Mouse (Mus musculus) lung, postnatal 0 days (tissue): Measurements from ENCODE around the gene Psmd11. TPM values are rescaled to one million over a fixed set of nuclear protein-coding genes. Genes with fewer than 3 reads are reported as not detected.

ENCODE experiments used
- ATAC-seq: fragments of 200-750 bp; cut with Nextera tagmentation; 2 replicates; pipeline ENCODE4 v1.8.0; 2017; ENCODE audit warnings: moderate library complexity
- DNase-seq: peaks from one replicate; pipeline ENCODE4 v3.0.0-alpha.2; 2016; ENCODE audit warnings: low spot score
- H3K27ac ChIP-seq: fragments of 300-500 bp; sonication (generic); 2 replicates; pipeline ENCODE4 v1.5.1; 2014; ENCODE audit warnings: antibody characterized with exemption, mild to moderate bottlenecking, low read length, mixed read lengths
- H3K27me3 ChIP-seq: fragments of 300-500 bp; sonication (generic); replicated peaks from 2 replicates; pipeline ENCODE4 v1.6.1; 2014; ENCODE audit warnings: low read length, mixed read lengths; ENCODE audit not compliant: insufficient read depth
- H3K36me3 ChIP-seq: fragments of 300-500 bp; sonication (generic); 2 replicates; pipeline ENCODE4 v1.6.1; 2014; ENCODE audit warnings: low read length, mixed read lengths; ENCODE audit not compliant: insufficient read depth
- H3K4me1 ChIP-seq: fragments of 300-500 bp; sonication (generic); 2 replicates; pipeline ENCODE4 v1.6.1; 2014; ENCODE audit warnings: antibody characterized with exemption, low read depth, low read length, mixed read lengths; ENCODE audit not compliant: insufficient read depth
- H3K4me2 ChIP-seq: fragments of 300-500 bp; sonication (generic); replicated peaks from 2 replicates; pipeline ENCODE4 v1.6.1; 2014; ENCODE audit warnings: low read depth, mild to moderate bottlenecking, low read length, moderate library complexity, mixed read lengths
- H3K4me3 ChIP-seq: fragments of 300-500 bp; sonication (generic); 2 replicates; pipeline ENCODE4 v1.5.1; 2014; ENCODE audit warnings: low read depth, low read length
- H3K9ac ChIP-seq: fragments of 300-500 bp; sonication (generic); replicated peaks from 2 replicates; pipeline ENCODE4 v1.6.1; 2014; ENCODE audit warnings: low read depth, mild to moderate bottlenecking
- H3K9me3 ChIP-seq: fragments of 300-500 bp; sonication (generic); 2 replicates; pipeline ENCODE4 v1.6.1; 2016; ENCODE audit warnings: low read length, mixed read lengths
- CTCF ChIP-seq: IDR thresholded peaks from 2 replicates; pipeline ENCODE4 v1.5.1; 2016; ENCODE audit warnings: antibody characterized with exemption, mild to moderate bottlenecking
- EP300 ChIP-seq: IDR thresholded peaks from 2 replicates; pipeline ENCODE4 v1.6.1; 2016; ENCODE audit warnings: antibody characterized with exemption, mild to moderate bottlenecking, control low read depth
- WGBS: fragments of 180-500 bp; shearing (Covaris S2); extraction: QIAGEN DNeasy Blood & Tissue Kit; methylation state at CpG from one replicate; pipeline ENCODE4 v1.1.7; 2014; 5-methylcytosine and 5-hydroxymethylcytosine counted together
- polyA plus RNA-seq: library from polyadenylated mRNA; unstranded; fragments of >200 nt; fragmentation: Nextera tagmentation; extraction: Ambion mirVana; gene quantifications from 2 replicates; pipeline ENCODE4 v1.2.1, GENCODE M21; 2015

Gene Psmd11
- polyA plus RNA-seq, 1 experiment from 2014 or later, result 190 TPM

DNA sequence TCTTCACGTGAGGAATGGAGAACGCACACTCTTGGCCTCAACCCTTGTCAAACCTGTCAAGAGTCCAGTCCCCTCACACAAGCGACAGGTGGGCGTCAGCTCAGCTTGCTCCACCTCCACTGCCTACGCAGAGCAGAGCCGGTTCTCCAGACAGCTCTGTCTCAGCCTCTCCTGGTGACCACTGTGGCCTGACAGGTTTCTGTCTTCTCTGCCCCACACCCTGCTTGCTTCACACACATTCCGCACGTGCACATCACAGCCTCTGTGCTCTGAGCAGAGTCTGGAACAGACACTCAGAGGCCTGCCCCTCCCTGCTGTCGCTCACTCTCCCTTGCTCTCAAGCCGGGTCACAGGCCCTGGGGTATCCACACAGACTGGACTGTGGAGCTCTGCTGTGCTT is 62.4 kb downstream of the Psmd11 start:
- H3K4me1 ChIP-seq, result peaks cover 2% of the 10 kb centered on the region; the same call in 1 of the 2 replicates
- 59% methylated on average over 10 of the region's 10 CpGs for WGBS
- no peak for TF ChIP-seq CTCF
- no peak for TF ChIP-seq EP300
- H3K27me3 ChIP-seq, result no peaks in the 10 kb centered on the region
- peak; percentile 64 for ATAC-seq
- no peak for DNase-seq
- H3K4me2 ChIP-seq, result no peak overlapping the region
- H3K9me3 ChIP-seq, result no peaks in the 10 kb centered on the region
- no peak overlapping the region for H3K27ac ChIP-seq
- no peak overlapping the region for H3K9ac ChIP-seq
- no peak overlapping the region for H3K4me3 ChIP-seq
- no peaks in the 10 kb centered on the region for H3K36me3 ChIP-seq

DNA sequence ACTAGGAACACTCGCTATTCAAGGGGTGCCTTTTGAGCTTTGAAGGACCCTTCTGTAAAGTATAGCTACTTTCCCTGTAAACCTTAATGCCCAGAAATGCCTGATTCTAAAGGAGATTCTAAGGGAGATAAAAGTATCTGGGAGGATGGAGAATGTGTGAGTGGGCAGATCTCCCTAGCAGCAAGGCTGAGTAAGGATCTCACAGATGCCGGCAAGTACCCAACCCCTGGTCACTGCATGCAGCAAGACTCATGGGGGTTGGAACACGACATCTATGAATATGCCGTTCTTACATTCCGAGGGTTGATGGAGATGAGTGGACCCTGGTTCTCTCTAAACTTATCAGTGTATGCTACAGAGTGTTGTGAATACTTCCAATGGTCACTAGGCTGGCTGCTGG is 64.8 kb downstream of the Psmd11 start:
- Histone ChIP-seq H3K36me3 (no peaks in the 10 kb centered on the region), H3K9me3 (no peaks in the 10 kb centered on the region), H3K9ac (no peak overlapping the region), H3K4me3 (no peak overlapping the region), H3K4me2 (no peak overlapping the region), H3K27me3 (no peaks in the 10 kb centered on the region), H3K27ac (no peak overlapping the region), H3K4me1 (peaks cover 2% of the 10 kb centered on the region; the same call in 1 of the 2 replicates)
- no peak for DNase-seq
- no peak for ATAC-seq
- 83% methylated on average over 5 of the region's 5 CpGs for WGBS
- no peak for TF ChIP-seq CTCF
- no peak for TF ChIP-seq EP300

DNA sequence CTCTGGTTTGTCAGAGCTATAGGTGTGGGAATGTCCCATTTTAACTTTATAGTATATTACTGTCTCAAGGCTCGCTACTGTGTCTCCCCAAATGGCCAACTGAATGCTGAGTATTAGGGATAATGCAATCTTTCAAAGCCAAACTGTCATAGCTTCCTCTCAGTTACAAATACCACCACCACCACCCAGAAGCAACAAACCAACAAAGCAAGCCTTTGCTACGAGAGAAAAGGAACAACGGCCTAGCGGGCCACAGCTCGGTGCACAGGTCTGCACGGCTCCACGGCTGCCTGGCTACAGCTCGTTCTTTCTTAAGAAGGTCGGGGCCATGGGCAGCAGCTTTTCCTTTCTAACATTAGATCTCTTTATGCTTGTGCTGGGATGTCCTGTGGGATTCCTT is 66.4 kb downstream of the Psmd11 start:
- WGBS, result 81% methylated on average over 9 of the region's 9 CpGs
- H3K27ac ChIP-seq, result no peak overlapping the region
- no peaks in the 10 kb centered on the region for H3K27me3 ChIP-seq
- TF ChIP-seq CTCF, result no peak
- no peak for TF ChIP-seq EP300
- no peaks in the 10 kb centered on the region for H3K9me3 ChIP-seq
- no peak overlapping the region for H3K4me3 ChIP-seq
- ATAC-seq (no peak), DNase-seq (no peak)
- no peak overlapping the region for H3K9ac ChIP-seq
- peaks cover 9% of the 10 kb centered on the region; the same call in 1 of the 2 replicates for H3K4me1 ChIP-seq
- H3K36me3 ChIP-seq, result no peaks in the 10 kb centered on the region
- H3K4me2 ChIP-seq, result no peak overlapping the region

DNA sequence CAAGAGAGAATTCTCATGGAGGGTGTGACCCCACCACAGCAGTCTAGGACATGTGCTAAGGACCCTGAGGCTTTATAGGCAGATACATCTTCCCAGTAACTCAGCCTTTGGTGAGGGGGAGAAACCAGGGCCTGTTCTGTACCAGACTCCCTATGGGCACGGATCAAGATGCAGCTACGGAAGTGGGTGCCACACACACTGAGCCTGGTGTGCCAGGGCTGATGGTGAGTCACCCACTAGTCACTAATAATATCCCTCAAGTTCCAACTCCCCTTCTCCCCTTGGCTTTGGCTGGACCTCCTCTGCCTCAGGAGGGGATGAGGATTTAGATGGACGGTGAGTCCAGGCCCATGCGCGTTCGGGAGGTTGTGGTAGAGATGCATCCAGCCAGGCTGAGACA is 67.6 kb downstream of the Psmd11 start:
- H3K27me3 ChIP-seq, result no peaks in the 10 kb centered on the region
- ATAC-seq, result no peak
- H3K4me3 ChIP-seq, result no peak overlapping the region
- H3K36me3 ChIP-seq, result no peaks in the 10 kb centered on the region
- no peak overlapping the region for H3K4me2 ChIP-seq
- no peaks in the 10 kb centered on the region for H3K9me3 ChIP-seq
- peaks cover 9% of the 10 kb centered on the region; the same call in 1 of the 2 replicates for H3K4me1 ChIP-seq
- no peak for DNase-seq
- 85% methylated on average over 6 of the region's 6 CpGs for WGBS
- H3K9ac ChIP-seq, result no peak overlapping the region
- H3K27ac ChIP-seq, result no peak overlapping the region
- no peak for TF ChIP-seq CTCF
- no peak for TF ChIP-seq EP300

DNA sequence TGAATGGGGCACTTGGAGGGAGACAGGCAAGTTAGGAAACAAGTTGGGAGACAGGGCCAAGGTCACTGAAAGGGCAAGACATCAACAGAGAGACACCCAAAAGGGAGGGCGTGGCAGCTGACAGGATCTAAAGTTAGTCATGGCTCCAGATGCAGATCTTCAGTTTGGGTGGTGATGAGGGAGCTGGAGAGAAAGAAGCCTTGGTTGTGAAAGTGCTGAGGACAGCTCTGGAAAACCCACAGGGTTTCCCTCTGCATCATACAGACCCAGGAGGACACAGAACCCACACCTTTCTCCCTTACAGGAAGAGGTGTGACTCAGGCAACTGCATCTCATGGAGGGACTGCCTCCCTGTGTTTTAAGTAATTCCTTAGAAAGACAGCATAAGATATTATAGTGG is 68.2 kb downstream of the Psmd11 start:
- Histone ChIP-seq H3K36me3 (no peaks in the 10 kb centered on the region), H3K27ac (no peak overlapping the region), H3K4me3 (no peak overlapping the region), H3K4me2 (no peak overlapping the region), H3K9me3 (no peaks in the 10 kb centered on the region), H3K27me3 (no peaks in the 10 kb centered on the region), H3K4me1 (peaks cover 9% of the 10 kb centered on the region; the same call in 1 of the 2 replicates), H3K9ac (no peak overlapping the region)
- ATAC-seq (no peak), DNase-seq (no peak)
- no peak for TF ChIP-seq CTCF
- no peak for TF ChIP-seq EP300
- WGBS, result 69% methylated on average over 1 of the region's 1 CpGs

DNA sequence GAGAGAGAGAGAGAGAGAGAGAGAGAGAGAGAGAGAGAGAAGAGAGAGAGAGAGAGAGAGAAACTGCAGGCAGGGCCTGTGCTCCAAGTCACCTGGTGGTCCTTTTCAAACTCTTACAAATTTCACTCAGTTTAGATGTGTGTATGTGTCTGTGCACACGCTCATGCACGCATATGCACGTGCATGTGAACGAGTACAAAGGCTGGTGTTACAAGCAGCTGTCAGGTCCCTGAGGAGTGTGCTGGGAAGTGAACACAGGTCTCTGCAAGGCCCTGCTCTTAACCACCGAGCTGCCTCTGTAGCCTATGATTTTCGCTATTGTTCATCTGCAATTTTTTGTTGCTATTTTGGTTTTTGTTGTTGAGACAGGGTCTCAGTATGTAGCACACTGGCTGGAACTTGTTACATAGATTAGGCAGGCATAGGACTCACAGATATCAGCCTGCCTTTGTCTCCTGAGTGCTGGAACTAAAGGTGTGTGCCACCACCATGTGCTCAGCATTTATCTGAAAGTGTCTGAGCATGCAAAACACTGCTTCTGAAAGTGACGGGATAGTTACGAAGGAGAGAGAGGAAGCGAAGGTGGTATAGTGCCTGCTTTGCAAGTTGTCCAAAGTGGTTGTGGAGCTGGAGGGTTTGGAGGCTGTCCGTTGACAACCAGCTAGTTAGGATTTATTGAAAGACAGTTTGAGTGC is 69.0 kb downstream of the Psmd11 start:
- Histone ChIP-seq H3K36me3 (no peaks in the 10 kb centered on the region), H3K27ac (no peak overlapping the region), H3K27me3 (no peaks in the 10 kb centered on the region), H3K4me1 (peaks cover 9% of the 10 kb centered on the region; the same call in 1 of the 2 replicates), H3K4me3 (no peak overlapping the region), H3K9ac (no peak overlapping the region), H3K9me3 (no peaks in the 10 kb centered on the region), H3K4me2 (no peak overlapping the region)
- 85% methylated on average over 10 of the region's 10 CpGs for WGBS
- DNase-seq, result no peak
- ATAC-seq, result no peak
- TF ChIP-seq EP300, result no peak
- no peak for TF ChIP-seq CTCF
